Comparison of ENCODE assay signal across 22 mouse cellular contexts in genomic region chr6:142893716-142894115, GRCm38 (mm10).
"Had no signal": no experiment of that assay in that cellular context is flagged by ENCODE, and none has a peak within 500 bp of the region (broad histone marks: within the 10 kb centered on the region; RNA-seq: fewer than 3 reads in every experiment).

No protein-coding gene starts in this region.

- H3K9ac ChIP-seq: forebrain, postnatal 0 days; heart, embryonic 13.5 days; heart, embryonic 15.5 days; hindbrain, embryonic 13.5 days; hindbrain, embryonic 15.5 days; limb, embryonic 13.5 days; limb, embryonic 15.5 days; liver, embryonic 12.5 days; liver, embryonic 14.5 days had no signal

- H3K36me3 ChIP-seq: heart, embryonic 13.5 days; heart, embryonic 15.5 days; hindbrain, embryonic 13.5 days; hindbrain, embryonic 15.5 days; limb, embryonic 13.5 days; limb, embryonic 15.5 days; liver, embryonic 12.5 days had no signal

- H3K4me3 ChIP-seq: heart, embryonic 13.5 days; heart, embryonic 15.5 days; hindbrain, embryonic 13.5 days; hindbrain, embryonic 15.5 days; limb, embryonic 13.5 days; limb, embryonic 15.5 days; liver, embryonic 12.5 days had no signal

- DNase-seq: forebrain, postnatal 0 days; gastrocnemius, postnatal 14 days; gastrocnemius, postnatal 36 days; heart, adult 18-20 months; heart, postnatal 14 days; heart, postnatal 36 days; kidney, adult 18-20 months; layer of hippocampus, adult 9-11 months; layer of hippocampus, postnatal 36 days; left cerebral cortex, postnatal 4 days had no signal

- H3K4me2 ChIP-seq: heart, embryonic 11.5 days; heart, embryonic 13.5 days; heart, embryonic 15.5 days; hindbrain, embryonic 13.5 days; hindbrain, embryonic 15.5 days; limb, embryonic 13.5 days; limb, embryonic 15.5 days; liver, embryonic 12.5 days had no signal

- ATAC-seq: forebrain, postnatal 0 days; hindbrain, postnatal 0 days; intestine, embryonic 16.5 days; liver, embryonic 12.5 days had no signal

- H3K4me1 ChIP-seq: heart, embryonic 15.5 days; hindbrain, embryonic 13.5 days; hindbrain, embryonic 15.5 days; limb, embryonic 13.5 days; limb, embryonic 15.5 days had no signal

- H3K27me3 ChIP-seq: heart, embryonic 13.5 days; heart, embryonic 15.5 days; hindbrain, embryonic 13.5 days; hindbrain, embryonic 15.5 days; limb, embryonic 13.5 days; limb, embryonic 15.5 days; liver, embryonic 12.5 days had no signal

- H3K27ac ChIP-seq: heart, embryonic 13.5 days; heart, embryonic 15.5 days; hindbrain, embryonic 13.5 days; hindbrain, embryonic 15.5 days; hindbrain, postnatal 0 days; kidney, postnatal 0 days; limb, embryonic 13.5 days; limb, embryonic 15.5 days; liver, embryonic 12.5 days; liver, embryonic 14.5 days had no signal

- H3K9me3 ChIP-seq: heart, embryonic 13.5 days; heart, embryonic 15.5 days; hindbrain, embryonic 13.5 days; hindbrain, embryonic 15.5 days; limb, embryonic 13.5 days; limb, embryonic 15.5 days; liver, embryonic 12.5 days had no signal
